Mouse (Mus musculus): Measurements from ENCODE around the gene Ogn.
A peak's percentile ranks its signal among the peaks of the same experiment; 100 is the strongest.
"Not testable (repeated sequence)": the region's sequence is repeated elsewhere in the genome, so short reads cannot be mapped to it uniquely, and the experiment has no call there.

The Ogn gene

GRCm38 (mm10) chr13:49607714-49608113 is at the start of gene Ogn:
Ogn (plus strand) TSS chr13:49608046.
- DNase-seq, result peak; percentile 24

GRCm38 (mm10) chr13:49559185-49559584 is 48.7 kb upstream of the Ogn start:
- DNase-seq, result peak; percentile 38

GRCm38 (mm10) chr13:49560886-49561285 is 47.0 kb upstream of the Ogn start:
- DNase-seq, result no peak

- DNase-seq, result no peak
Observed at GRCm38 (mm10) chr13:49564347-49564746, 43.5 kb upstream of the Ogn start.

GRCm38 (mm10) chr13:49570371-49570770 is 37.5 kb upstream of the Ogn start:
- no peak for DNase-seq

- DNase-seq, result no peak
Observed at GRCm38 (mm10) chr13:49571418-49571817, 36.4 kb upstream of the Ogn start.

- peak; percentile 16 for DNase-seq
Observed at GRCm38 (mm10) chr13:49581541-49582530, 26.0 kb upstream of the Ogn start, which contains the start of gene Omd. Omd (plus strand) TSS chr13:49582462.

GRCm38 (mm10) chr13:49583859-49584258 is 24.0 kb upstream of the Ogn start:
- DNase-seq, result no peak

GRCm38 (mm10) chr13:49584307-49585005 is 23.4 kb upstream of the Ogn start:
- no peak for DNase-seq

GRCm38 (mm10) chr13:49586062-49586461 is 21.8 kb upstream of the Ogn start:
- DNase-seq, result no peak

- DNase-seq, result not testable (repeated sequence)
Observed at GRCm38 (mm10) chr13:49602541-49602940, 5.3 kb upstream of the Ogn start.

- no peak for DNase-seq
Observed at GRCm38 (mm10) chr13:49603603-49604002, 4.2 kb upstream of the Ogn start.

- no peak for DNase-seq
Observed at GRCm38 (mm10) chr13:49608589-49609322, 910 bp downstream of the Ogn start.

GRCm38 (mm10) chr13:49617021-49617420 is 9.2 kb downstream of the Ogn start:
- DNase-seq, result no peak

- DNase-seq, result no peak
Observed at GRCm38 (mm10) chr13:49618365-49618764, 10.5 kb downstream of the Ogn start.

GRCm38 (mm10) chr13:49623216-49623615 is 15.4 kb downstream of the Ogn start:
- DNase-seq, result no peak

- DNase-seq, result no peak
Observed at GRCm38 (mm10) chr13:49628167-49628566, 20.3 kb downstream of the Ogn start.

- DNase-seq, result no peak
Observed at GRCm38 (mm10) chr13:49629076-49629475, 21.2 kb downstream of the Ogn start.

- no peak for DNase-seq
Observed at GRCm38 (mm10) chr13:49639965-49640364, 32.1 kb downstream of the Ogn start.

- DNase-seq, result no peak
Observed at GRCm38 (mm10) chr13:49642650-49643049, 34.8 kb downstream of the Ogn start.

- no peak for DNase-seq
Observed at GRCm38 (mm10) chr13:49643669-49644362, 36.0 kb downstream of the Ogn start.
